Mouse (Mus musculus) CD4-positive helper T cell, adult 2 months (primary cell): ENCODE measurements at regions not wholly inside any gene's neighbourhood (a gene's known extent, or its start where the extent isn't known, plus 50 kb on each side); places are given as distances from the start of the nearest gene placed in this dataset.
A peak's percentile ranks its signal among the peaks of the same experiment; 100 is the strongest.
"Not testable (repeated sequence)": the region's sequence is repeated elsewhere in the genome, so short reads cannot be mapped to it uniquely, and the experiment has no call there.

Source experiments
- DNase-seq: peaks from one replicate; pipeline ENCODE4 v3.0.0-alpha.2; 2012; ENCODE audit warnings: low read depth, missing footprints, low spot score

- no peak for DNase-seq
Observed at GRCm38 (mm10) chr3:120531880-120532580, 639.5 kb downstream of the Rwdd3 start.

- no peak for DNase-seq
Observed at GRCm38 (mm10) chr3:120511651-120512050, 659.8 kb downstream of the Rwdd3 start.

GRCm38 (mm10) chr3:120498937-120499336 is 672.6 kb downstream of the Rwdd3 start:
- DNase-seq: no peak

GRCm38 (mm10) chr3:120477934-120478333 is 693.6 kb downstream of the Rwdd3 start:
- DNase-seq: no peak

- no peak for DNase-seq
Observed at GRCm38 (mm10) chr3:120477232-120477631, 693.0 kb upstream of the Ptbp2 start.

GRCm38 (mm10) chr3:120473645-120474038 is 689.4 kb upstream of the Ptbp2 start:
- DNase-seq: no peak

GRCm38 (mm10) chr3:120472687-120473644 is 688.7 kb upstream of the Ptbp2 start:
- no peak for DNase-seq

- DNase-seq: no peak
Observed at GRCm38 (mm10) chr3:120471878-120472444, 687.7 kb upstream of the Ptbp2 start.

- no peak for DNase-seq
Observed at GRCm38 (mm10) chr3:120468887-120469286, 684.6 kb upstream of the Ptbp2 start.

- DNase-seq: no peak
Observed at GRCm38 (mm10) chr3:120460717-120461116, 676.5 kb upstream of the Ptbp2 start.

GRCm38 (mm10) chr3:120457912-120458311 is 673.6 kb upstream of the Ptbp2 start:
- peak; percentile 44 for DNase-seq

GRCm38 (mm10) chr3:120441127-120441526 is 656.9 kb upstream of the Ptbp2 start:
- no peak for DNase-seq

GRCm38 (mm10) chr3:120430285-120430684 is 646.0 kb upstream of the Ptbp2 start:
- DNase-seq: no peak

- no peak for DNase-seq
Observed at GRCm38 (mm10) chr3:120416634-120417033, 632.4 kb upstream of the Ptbp2 start.

- no peak for DNase-seq
Observed at GRCm38 (mm10) chr3:120375688-120376289, 591.5 kb upstream of the Ptbp2 start.

- no peak for DNase-seq
Observed at GRCm38 (mm10) chr3:120342747-120343377, 558.6 kb upstream of the Ptbp2 start.

- DNase-seq: no peak
Observed at GRCm38 (mm10) chr3:120341882-120342281, 557.6 kb upstream of the Ptbp2 start.

- DNase-seq: no peak
Observed at GRCm38 (mm10) chr3:120335843-120336585, 551.7 kb upstream of the Ptbp2 start.

- not testable (repeated sequence) for DNase-seq
Observed at GRCm38 (mm10) chr3:120307042-120307441, 522.8 kb upstream of the Ptbp2 start.

GRCm38 (mm10) chr3:120305608-120306007 is 521.3 kb upstream of the Ptbp2 start:
- DNase-seq: no peak
